Mouse (Mus musculus) mesoderm, embryonic 11.5 days (tissue): ENCODE results near the gene Eif2d.
A peak's percentile ranks its signal among the peaks of the same experiment; 100 is the strongest.

Experiments used
- DNase-seq: peaks from one replicate; pipeline ENCODE4 v3.0.0-alpha.2; 2012; ENCODE audit warnings: low read depth, low spot score

Gene Eif2d

DNA sequence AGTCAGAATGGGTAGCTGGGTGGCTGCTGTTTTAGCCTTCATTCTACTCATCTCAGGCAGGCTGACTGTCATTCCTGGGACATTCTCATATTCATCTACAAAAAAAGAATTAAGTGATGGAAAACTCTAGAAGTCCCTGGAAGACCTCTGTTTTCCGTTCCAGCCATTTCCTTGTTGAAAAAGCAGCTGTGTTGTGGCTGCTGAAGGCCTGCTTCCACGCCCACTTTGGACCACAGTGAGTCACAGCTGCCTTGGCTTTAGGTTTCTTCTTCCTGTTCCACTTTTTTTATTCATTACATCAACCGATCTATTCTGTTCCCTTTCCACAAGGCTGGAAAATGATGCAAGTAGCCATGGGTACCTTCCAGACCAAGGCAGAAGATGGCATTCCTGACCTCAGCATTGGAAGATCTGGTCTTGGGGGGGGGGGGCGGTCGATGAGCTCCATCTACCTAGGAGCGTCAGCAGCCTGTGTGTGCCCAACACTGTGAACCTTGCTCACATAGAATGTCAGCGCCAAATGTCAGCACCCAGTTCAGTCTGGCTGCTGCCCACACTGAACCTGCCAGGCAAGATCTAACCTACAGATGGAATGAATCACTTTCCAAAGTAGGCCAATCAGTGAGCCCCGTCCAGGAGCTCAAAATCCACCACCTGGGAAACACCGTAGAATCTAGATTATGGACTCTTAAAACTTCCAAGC is 31.4 kb downstream of the Eif2d start:
- DNase-seq: no peak

- no peak for DNase-seq
Observed at GRCm38 (mm10) chr1:131184956-131185660, 32.1 kb downstream of the Eif2d start.

GRCm38 (mm10) chr1:131185821-131186506 is 33.0 kb downstream of the Eif2d start:
- DNase-seq: no peak

GRCm38 (mm10) chr1:131186995-131187394 is 34.0 kb downstream of the Eif2d start:
- no peak for DNase-seq

- no peak for DNase-seq
Observed at GRCm38 (mm10) chr1:131187856-131188255, 34.9 kb downstream of the Eif2d start.

DNA sequence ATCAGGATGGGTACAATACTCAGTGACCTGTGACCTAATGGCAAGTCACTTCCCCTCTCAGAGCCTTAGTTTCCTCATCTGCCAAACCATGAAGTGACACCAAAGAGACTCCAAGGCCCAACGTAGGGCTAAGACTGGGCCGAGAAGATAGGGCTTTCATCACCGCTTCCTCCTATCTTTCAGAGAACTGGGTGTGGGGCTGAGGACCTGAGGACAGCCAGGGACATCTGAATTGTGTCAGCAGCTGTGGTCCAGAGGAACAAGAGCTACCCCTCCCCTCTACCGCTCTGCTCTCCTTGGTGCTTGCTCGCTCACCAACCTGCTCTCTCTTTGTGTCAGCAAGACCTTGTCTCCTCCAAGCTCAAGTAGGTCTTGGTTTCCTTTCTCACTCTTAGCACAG is 35.7 kb downstream of the Eif2d start:
- no peak for DNase-seq

DNA sequence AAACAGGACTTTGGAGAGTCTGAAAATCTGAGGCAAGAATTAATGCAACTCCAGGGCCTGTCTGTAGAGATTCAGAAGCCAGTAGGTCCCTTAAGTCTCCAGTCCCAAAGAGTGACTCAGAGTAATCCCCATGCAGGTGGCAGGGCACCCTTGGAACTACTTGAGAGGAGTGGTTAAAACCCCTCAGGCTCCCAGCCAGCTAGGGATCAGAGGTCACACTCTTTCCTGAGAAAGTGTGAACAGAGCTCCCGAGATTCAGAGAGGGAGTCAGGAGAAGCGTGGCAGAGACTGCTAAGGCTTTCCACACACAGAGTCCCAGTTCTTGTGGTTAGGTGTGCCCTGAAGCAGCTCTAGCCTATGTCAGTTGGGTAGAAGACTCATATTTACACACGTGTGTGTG is 40.8 kb downstream of the Eif2d start:
- DNase-seq: no peak

GRCm38 (mm10) chr1:131195653-131196052 is 42.7 kb downstream of the Eif2d start:
- no peak for DNase-seq

- no peak for DNase-seq
Observed at GRCm38 (mm10) chr1:131196107-131196506, 43.1 kb downstream of the Eif2d start.

GRCm38 (mm10) chr1:131198417-131198960 is 45.5 kb downstream of the Eif2d start:
- DNase-seq: no peak

DNA sequence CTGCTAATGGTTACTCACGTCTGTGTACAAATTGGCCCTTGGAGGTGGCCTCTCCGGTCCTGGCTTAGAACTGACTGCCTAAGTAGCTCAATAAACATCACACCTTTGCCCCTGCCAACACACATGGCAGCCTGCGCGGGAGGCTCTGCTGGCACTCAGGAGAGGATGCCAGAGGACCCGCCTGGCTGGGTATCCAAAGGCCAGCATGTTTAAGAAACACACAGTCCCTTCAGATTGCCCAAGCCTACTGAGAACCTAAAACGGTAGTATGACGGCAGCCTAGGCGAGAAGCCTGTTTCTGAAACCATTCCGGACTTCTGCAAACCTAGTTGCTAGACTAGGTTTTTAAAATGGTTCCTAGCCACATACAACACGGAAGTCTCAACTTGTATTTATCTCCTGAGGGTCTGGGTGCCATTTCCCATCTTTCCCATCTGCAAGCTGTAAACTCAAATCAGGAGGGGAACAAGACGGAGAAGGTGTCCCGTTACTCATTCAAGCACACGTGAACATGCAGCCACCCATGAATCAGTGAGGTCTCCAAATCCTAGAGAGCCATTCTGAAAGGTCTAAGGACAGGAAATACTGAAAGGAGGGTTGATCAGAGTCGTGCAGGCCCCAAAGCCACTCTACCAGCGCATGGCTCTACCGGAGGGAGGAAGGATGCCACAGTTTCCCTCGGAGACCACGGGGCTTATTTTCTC is 46.3 kb downstream of the Eif2d start:
- DNase-seq: no peak

GRCm38 (mm10) chr1:131199976-131200375 is 47.0 kb downstream of the Eif2d start:
- no peak for DNase-seq

- no peak for DNase-seq
Observed at GRCm38 (mm10) chr1:131200588-131200987, 47.6 kb downstream of the Eif2d start.

GRCm38 (mm10) chr1:131201391-131201790 is 48.4 kb downstream of the Eif2d start:
- DNase-seq: no peak

GRCm38 (mm10) chr1:131204461-131204860 is 51.5 kb downstream of the Eif2d start:
- DNase-seq: no peak

DNA sequence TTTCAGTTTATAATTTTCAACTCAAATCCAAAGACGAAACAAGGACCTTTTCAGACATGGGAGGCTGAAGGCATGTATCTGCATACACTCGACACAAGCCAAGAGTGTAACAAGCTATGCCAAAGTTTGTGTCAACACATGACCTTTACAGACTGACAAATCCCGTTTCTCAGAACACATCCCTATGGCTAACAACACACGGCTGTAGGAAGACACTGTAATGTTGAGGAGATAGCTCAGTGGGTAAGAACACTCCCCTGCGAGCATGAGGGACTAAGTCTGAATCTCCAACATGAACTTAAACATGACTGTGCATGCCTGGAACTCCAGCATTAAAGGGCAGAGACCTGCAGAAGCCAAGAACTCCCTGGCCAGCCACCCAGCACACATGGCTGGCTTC is 53.4 kb downstream of the Eif2d start:
- no peak for DNase-seq

- peak; percentile 60 for DNase-seq
Observed at GRCm38 (mm10) chr1:131207531-131207930, 54.5 kb downstream of the Eif2d start.

DNA sequence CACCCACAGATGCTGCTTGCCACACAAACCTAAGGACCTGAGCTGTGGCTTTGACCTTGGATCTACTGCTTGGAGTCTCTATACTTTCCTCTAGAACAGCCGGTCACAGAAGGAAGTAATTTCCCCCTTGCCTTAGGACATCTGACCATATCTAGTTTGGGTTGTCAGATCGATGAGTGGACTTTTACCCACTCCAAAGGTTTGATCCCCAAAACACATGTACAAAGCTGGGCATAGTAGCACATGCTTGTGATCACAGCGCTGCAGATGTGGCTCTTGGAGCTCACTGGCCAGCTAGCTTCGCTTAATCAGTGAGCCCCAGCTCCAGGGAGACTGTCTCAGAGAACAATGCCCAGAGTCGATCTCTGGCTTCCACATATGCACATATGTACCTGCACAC is 55.1 kb downstream of the Eif2d start:
- no peak for DNase-seq

DNA sequence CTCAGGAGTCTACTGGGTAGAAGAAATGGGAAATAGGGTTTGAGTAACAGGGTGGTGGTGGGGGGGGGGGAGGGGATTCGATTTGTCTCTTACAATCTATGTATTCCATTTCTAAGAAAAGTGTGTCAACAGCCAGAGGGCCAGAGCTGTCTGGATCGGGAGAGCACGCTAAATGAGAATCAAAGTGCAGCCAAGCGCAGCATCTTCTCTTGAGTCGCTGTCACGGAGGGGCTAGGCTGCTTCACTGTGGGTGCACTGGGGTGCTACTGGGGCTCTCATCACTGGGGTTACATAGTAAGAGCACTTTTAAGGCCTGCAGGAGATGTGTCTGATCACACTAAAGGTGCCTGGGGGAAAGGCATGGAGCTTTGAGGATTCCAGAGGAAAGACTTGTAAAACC is 55.8 kb downstream of the Eif2d start:
- no peak for DNase-seq

- no peak for DNase-seq
Observed at GRCm38 (mm10) chr1:131209971-131210426, 57.0 kb downstream of the Eif2d start.

- no peak for DNase-seq
Observed at GRCm38 (mm10) chr1:131211655-131212054, 58.7 kb downstream of the Eif2d start.

GRCm38 (mm10) chr1:131212956-131213355 is 60.0 kb downstream of the Eif2d start:
- DNase-seq: no peak
